Mouse (Mus musculus) v-Abl transformed pro-B cells (cell line): ENCODE measurements at regions not wholly inside any gene's neighbourhood (a gene's known extent, or its start where the extent isn't known, plus 50 kb on each side); places are given as distances from the start of the nearest gene placed in this dataset.
"Not testable (repeated sequence)": the region's sequence is repeated elsewhere in the genome, so short reads cannot be mapped to it uniquely, and the experiment has no call there.

Experiments used
- in situ Hi-C, 2 experiments: fragments of 400-800 bp; cut with MboI; formaldehyde crosslinking; loops; one replicate each; pipeline ENCODE4 v1.15.1; 2025; ENCODE audit not compliant: unreplicated experiment in 2 of 2

DNA sequence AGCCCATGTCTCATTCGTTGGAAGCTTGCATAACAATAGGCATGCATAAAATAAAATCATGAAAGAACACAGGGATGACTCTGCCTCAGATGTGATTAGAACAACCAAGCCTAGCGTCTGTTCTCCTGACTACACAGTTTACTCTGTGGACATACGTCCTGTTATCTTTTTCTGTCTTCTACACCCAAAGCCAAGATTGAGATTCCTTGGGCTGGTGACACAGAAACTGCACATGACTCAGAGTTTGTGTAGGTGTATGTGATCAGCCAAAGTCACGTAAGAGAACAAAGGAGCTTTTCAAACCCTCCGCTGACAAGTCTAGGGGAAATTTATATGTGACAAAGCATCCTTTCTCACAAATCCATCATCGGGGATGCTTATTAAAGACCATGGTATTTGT is 141.9 kb upstream of the Gm11146 start:
- in situ Hi-C loops = no loop called here

DNA sequence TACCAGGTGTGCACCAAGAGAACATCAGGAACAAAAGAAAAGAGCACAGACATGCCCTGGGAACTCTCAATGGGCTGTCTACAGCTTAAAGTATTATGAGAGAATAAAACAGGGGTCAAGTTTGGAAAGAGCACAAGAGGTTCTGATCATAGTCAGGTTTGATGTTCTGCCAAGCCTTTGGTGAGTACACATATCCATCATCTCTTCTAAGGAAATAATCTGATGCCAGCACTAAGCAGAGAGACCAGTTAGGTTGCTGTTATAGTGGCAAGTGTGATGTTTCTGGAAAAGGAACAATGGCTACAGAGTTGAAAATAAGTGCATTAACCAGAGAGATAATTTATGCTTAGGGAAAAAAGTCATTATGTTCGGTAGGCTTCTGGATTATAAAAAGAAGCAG is 136.9 kb upstream of the Gm11146 start:
- in situ Hi-C loops = no loop called here

- in situ Hi-C loops = no loop called here
These were observed 117.5 kb upstream of the Gm11146 start for GRCm38 (mm10) chr16:77719377-77719776.

DNA sequence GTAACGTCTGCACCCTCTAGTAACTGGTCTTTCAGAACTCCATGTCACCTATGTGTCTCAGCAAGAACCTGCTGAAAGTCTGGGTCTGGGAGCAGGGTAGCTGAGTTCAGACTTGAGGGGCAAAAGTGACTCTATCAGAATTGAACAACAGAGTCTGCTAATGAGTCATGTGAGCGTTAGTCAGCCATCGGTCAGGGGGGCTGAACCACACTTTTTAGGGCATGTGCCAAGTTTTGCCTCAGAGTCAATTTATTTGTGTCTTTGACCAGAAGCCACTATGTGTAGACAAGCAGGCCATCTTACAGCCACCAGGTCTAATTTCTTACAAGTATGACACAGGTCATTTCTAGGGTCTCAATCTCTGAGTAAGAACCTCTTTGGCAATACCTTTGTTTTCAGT is 115.9 kb upstream of the Gm11146 start:
- in situ Hi-C loops = not testable (repeated sequence)

- in situ Hi-C loops = no loop called here
These were observed 102.8 kb upstream of the Gm11146 start for GRCm38 (mm10) chr16:77704726-77705125.

- in situ Hi-C loops = no loop called here
These were observed 93.5 kb upstream of the Gm11146 start for GRCm38 (mm10) chr16:77695443-77695842.

- in situ Hi-C loops = no loop called here
These were observed 85.4 kb upstream of the Gm11146 start for GRCm38 (mm10) chr16:77687056-77687839.

- in situ Hi-C loops = no loop called here
These were observed 83.8 kb upstream of the Gm11146 start for GRCm38 (mm10) chr16:77685651-77686190.

GRCm38 (mm10) chr16:77684521-77684920 is 82.6 kb upstream of the Gm11146 start:
- in situ Hi-C loops = no loop called here

GRCm38 (mm10) chr16:77679234-77679633 is 77.3 kb upstream of the Gm11146 start:
- in situ Hi-C loops = no loop called here

- in situ Hi-C loops = no loop called here
These were observed 74.9 kb upstream of the Gm11146 start for GRCm38 (mm10) chr16:77676805-77677204.

GRCm38 (mm10) chr16:77675885-77676597 is 74.1 kb upstream of the Gm11146 start:
- in situ Hi-C loops = no loop called here

DNA sequence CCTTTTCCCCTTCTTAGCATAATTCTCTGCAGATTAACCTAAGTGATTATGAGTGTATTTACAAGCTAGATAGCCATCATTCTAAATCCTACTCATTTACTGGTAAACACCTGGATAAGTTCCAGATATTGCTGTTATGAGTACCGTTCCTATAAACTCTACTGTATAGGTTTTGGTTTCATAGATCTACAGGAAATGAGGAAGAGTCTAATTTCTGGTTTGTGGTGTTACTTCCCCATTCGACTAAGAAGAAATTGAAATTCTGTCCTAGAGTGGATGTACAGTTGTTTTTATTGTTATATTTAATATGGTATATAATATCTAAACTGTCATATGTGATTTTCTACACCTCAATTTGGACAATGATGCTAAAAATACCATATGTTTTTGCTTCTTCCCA is 69.4 kb upstream of the Gm11146 start:
- in situ Hi-C loops = no loop called here

- in situ Hi-C loops = no loop called here
These were observed 63.9 kb upstream of the Gm11146 start for GRCm38 (mm10) chr16:77665781-77666180.

- in situ Hi-C loops = no loop called here
These were observed 60.2 kb upstream of the Gm11146 start for GRCm38 (mm10) chr16:77662107-77662518.

- in situ Hi-C loops = no loop called here
These were observed 51.4 kb upstream of the Gm11146 start for GRCm38 (mm10) chr16:77653306-77653705.
